Mouse (Mus musculus) cerebellum, adult 11 months (tissue): ENCODE results near the gene Vmn2r98.
"Not testable (repeated sequence)": the region's sequence is repeated elsewhere in the genome, so short reads cannot be mapped to it uniquely, and the experiment has no call there.

ENCODE experiments used
- DNase-seq: peaks from one replicate; pipeline ENCODE4 v3.0.0; 2022

The Vmn2r98 gene

GRCm38 (mm10) chr17:19053160-19053559 lies at the start of gene Vmn2r98:
Gene Vmn2r98, plus strand, starts transcription at chr17:19053460.
- DNase-seq, result not testable (repeated sequence)

GRCm38 (mm10) chr17:19031441-19031840 lies 21.8 kb upstream of the Vmn2r98 start:
- DNase-seq, result not testable (repeated sequence)

GRCm38 (mm10) chr17:19031962-19032361 lies 21.3 kb upstream of the Vmn2r98 start:
- no peak for DNase-seq

- no peak for DNase-seq
Measured at GRCm38 (mm10) chr17:19032721-19033120, 20.5 kb upstream of the Vmn2r98 start.
